Mouse (Mus musculus) forebrain, postnatal 0 days (tissue): Measurements from ENCODE around the gene Man1b1. TPM values are rescaled to one million over a fixed set of nuclear protein-coding genes. Genes with fewer than 3 reads are reported as not detected.
A peak's percentile ranks its signal among the peaks of the same experiment; 100 is the strongest.

ENCODE experiments used
- ATAC-seq: fragments of 200-750 bp; cut with Nextera tagmentation; 2 replicates; pipeline ENCODE4 v1.8.0; 2017; ENCODE audit warnings: mild to moderate bottlenecking, moderate library complexity
- DNase-seq: peaks from one replicate; pipeline ENCODE4 v3.0.0-alpha.2; 2015
- H3K27ac ChIP-seq: fragments of 300-500 bp; sonication (generic); 2 replicates; pipeline ENCODE4 v1.5.1; 2014; ENCODE audit warnings: low read depth, mild to moderate bottlenecking, antibody characterized with exemption, low read length, moderate library complexity, mixed read lengths
- H3K27me3 ChIP-seq: fragments of 300-500 bp; sonication (generic); 2 replicates; pipeline ENCODE4 v1.6.1; 2014; ENCODE audit warnings: mild to moderate bottlenecking, low read length, mixed read lengths; ENCODE audit not compliant: insufficient read depth
- H3K36me3 ChIP-seq: fragments of 300-500 bp; sonication (generic); 2 replicates; pipeline ENCODE4 v1.6.1; 2014; ENCODE audit warnings: mild to moderate bottlenecking, moderate library complexity; ENCODE audit not compliant: insufficient read depth
- H3K4me1 ChIP-seq: fragments of 300-500 bp; sonication (generic); 2 replicates; pipeline ENCODE4 v1.6.1; 2014; ENCODE audit warnings: antibody characterized with exemption; ENCODE audit not compliant: insufficient read depth
- H3K4me2 ChIP-seq: fragments of 300-500 bp; sonication (generic); 2 replicates; pipeline ENCODE4 v1.6.1; 2014; ENCODE audit warnings: low read depth, mild to moderate bottlenecking, moderate library complexity
- H3K4me3 ChIP-seq: fragments of 300-500 bp; sonication (generic); 2 replicates; pipeline ENCODE4 v1.5.1; 2014; ENCODE audit warnings: low read depth, low read length, mixed read lengths
- H3K9ac ChIP-seq: fragments of 300-500 bp; sonication (generic); 2 replicates; pipeline ENCODE4 v1.6.1; 2014; ENCODE audit warnings: mild to moderate bottlenecking
- H3K9me3 ChIP-seq: fragments of 300-500 bp; sonication (generic); 2 replicates; pipeline ENCODE4 v1.6.1; 2016; ENCODE audit warnings: low read length
- CTCF ChIP-seq: sonication (generic); IDR thresholded peaks from 2 replicates; pipeline ENCODE4 v1.5.1; 2016; ENCODE audit warnings: antibody characterized with exemption, control low read depth, low read depth
- WGBS: fragments of 180-500 bp; shearing (Covaris S2); extraction: QIAGEN DNeasy Blood & Tissue Kit; methylation state at CpG from one replicate; pipeline ENCODE4 v1.1.7; 2014; 5-methylcytosine and 5-hydroxymethylcytosine counted together
- polyA plus RNA-seq: library from polyadenylated mRNA; unstranded; fragments of >200 nt; fragmentation: Nextera tagmentation; extraction: Ambion mirVana; gene quantifications from 2 replicates; pipeline ENCODE4 v1.2.1, GENCODE M21; 2015
- total RNA-seq: library from RNA; depleted of rRNA; stranded (reverse); fragments of >200 nt; gene quantifications from 2 replicates; pipeline ENCODE4 v1.2.3, GENCODE M21; 2014

Gene Man1b1
- total and polyA plus RNA-seq, 2 experiments from 2014 or later, result 43.8 to 66.1 TPM

DNA sequence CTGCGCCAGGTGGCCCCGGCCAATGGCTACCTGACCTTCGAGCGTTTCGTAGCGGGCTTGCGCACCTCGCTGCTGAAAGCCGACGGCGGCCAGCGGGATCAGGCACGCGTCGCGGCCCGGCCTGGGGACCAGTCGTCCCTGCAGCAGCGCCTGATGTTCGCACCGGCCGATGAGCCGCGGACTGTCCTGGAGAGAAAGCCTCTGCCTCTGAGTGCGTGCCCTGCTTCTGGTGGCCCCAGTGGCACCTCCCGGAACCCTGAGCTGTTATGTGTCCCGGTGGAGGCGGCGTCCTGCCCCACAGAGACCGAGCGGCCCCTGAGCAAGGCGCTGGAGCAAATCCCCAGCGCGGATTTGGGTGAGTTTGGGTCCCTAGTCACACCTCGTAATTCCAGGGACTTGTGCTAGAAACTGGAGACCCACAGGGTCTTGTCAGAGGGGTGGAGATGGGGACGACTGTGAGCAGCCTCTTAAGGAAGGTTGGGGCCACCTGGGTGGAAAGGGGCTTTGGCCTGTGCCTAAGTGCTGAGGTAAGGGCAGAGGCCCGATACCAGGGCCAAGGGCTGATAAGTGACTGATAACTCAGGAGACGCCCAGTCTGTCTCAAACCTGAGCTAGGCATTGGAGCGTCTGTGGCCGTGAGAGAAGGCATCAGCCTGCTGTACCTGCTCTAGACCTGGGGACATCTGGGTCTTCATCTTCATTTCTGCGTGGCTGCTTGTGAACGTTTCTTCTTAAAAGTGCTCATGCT, 40.7 kb downstream of the Man1b1 start:
- no peak for ATAC-seq
- no peak overlapping the region for H3K27ac ChIP-seq

DNA sequence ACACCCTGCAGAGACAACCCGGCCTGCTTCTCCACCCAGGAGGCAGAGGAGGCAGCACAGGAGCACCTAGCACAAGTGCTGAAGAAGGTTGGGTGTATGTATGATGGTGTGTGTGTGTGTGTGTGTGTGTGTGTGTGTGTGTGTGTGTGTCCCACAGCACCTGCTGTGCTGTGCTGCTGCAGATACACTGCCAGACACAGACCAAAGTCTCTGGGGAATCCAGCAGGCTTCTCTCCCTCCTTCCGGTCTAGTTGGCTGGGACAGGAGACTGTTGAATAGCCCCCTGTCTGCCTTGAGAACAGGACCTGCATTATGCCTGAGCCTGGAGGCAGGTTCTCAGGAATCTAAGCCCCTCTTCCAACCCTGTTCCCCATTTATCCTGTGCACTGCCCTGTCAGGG, 41.3 kb downstream of the Man1b1 start:
- DNase-seq, result no peak
- WGBS, result 15% methylated on average over 2 of the region's 2 CpGs
- Histone ChIP-seq H3K9me3 (no peaks in the 10 kb centered on the region), H3K9ac (peak overlapping the region; percentile 44; the same call in 1 of the 2 replicates), H3K4me2 (peak overlapping the region; percentile 83), H3K4me1 (no peaks in the 10 kb centered on the region), H3K36me3 (no peaks in the 10 kb centered on the region), H3K27me3 (no peaks in the 10 kb centered on the region), H3K27ac (no peak overlapping the region), H3K4me3 (peak overlapping the region; percentile 55; the same call in 1 of the 2 replicates)
- peak; percentile 38 for ATAC-seq
- TF ChIP-seq CTCF, result no peak

More for the DNA sequence above, 40.7 kb downstream of the Man1b1 start:
- peak overlapping the region; percentile 44 for H3K9ac ChIP-seq
- peak overlapping the region; percentile 55 for H3K4me3 ChIP-seq
- DNase-seq, result no peak
- no peak for TF ChIP-seq CTCF
- WGBS, result 3% methylated on average over 41 of the region's 42 CpGs
- H3K4me1 ChIP-seq, result no peaks in the 10 kb centered on the region
- H3K27me3 ChIP-seq, result no peaks in the 10 kb centered on the region
- H3K36me3 ChIP-seq, result no peaks in the 10 kb centered on the region
- peak overlapping the region; percentile 83 for H3K4me2 ChIP-seq
- H3K9me3 ChIP-seq, result no peaks in the 10 kb centered on the region

DNA sequence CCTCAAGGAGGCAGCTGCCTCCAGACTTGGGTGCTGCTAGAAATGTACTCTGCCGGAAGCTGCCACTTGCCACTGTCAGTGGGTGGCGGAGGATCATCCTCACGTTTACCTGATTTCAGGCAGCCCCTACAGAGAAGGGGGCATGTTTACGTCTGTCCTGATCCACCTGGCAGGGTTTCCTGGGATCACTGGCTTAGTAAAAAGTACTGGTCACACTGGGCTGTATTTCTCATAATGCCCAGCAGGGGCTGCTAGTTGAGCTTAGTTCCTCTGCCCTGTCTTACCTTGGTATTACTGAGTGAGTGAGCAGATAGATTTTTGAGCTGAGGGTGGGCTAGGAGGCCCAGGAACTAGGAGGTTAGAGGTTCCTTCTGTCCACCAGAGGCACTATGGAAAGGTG, 44.5 kb downstream of the Man1b1 start:
- no peaks in the 10 kb centered on the region for H3K4me1 ChIP-seq
- H3K4me3 ChIP-seq, result no peak overlapping the region
- no peak overlapping the region for H3K4me2 ChIP-seq
- H3K27ac ChIP-seq, result no peak overlapping the region
- no peaks in the 10 kb centered on the region for H3K36me3 ChIP-seq
- H3K27me3 ChIP-seq, result no peaks in the 10 kb centered on the region
- DNase-seq, result peak; percentile 69
- TF ChIP-seq CTCF, result peak; percentile 86
- no peaks in the 10 kb centered on the region for H3K9me3 ChIP-seq
- H3K9ac ChIP-seq, result no peak overlapping the region
- 58% methylated on average over 4 of the region's 4 CpGs for WGBS
- peak; percentile 26; the same call in 1 of the 2 replicates for ATAC-seq

DNA sequence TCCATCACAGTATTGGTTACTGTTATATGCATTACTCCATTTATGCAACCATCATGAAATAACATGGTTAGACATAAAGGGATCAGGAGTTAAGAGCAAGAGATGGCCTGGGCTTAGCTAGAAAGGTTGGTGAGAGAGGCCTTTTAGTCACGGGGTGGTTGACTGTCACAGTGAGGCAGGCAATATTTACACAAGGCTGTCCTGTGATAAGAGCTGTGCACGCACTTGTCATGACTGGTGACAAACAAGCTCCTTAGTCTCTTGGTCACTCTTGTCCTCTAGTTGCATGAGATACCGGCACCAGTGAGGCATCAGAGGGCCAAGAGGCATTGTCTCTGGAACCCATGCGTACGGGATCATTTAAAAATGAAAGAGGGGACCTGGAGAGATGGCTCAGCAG, 52.4 kb downstream of the Man1b1 start:
- no peaks in the 10 kb centered on the region for H3K9me3 ChIP-seq
- H3K4me2 ChIP-seq, result no peak overlapping the region
- no peak for TF ChIP-seq CTCF
- no peaks in the 10 kb centered on the region for H3K4me1 ChIP-seq
- no peak overlapping the region for H3K27ac ChIP-seq
- H3K36me3 ChIP-seq, result no peaks in the 10 kb centered on the region
- no peak for ATAC-seq
- 86% methylated on average over 5 of the region's 5 CpGs for whole genome bisulfite sequencing
- DNase-seq, result no peak
- no peaks in the 10 kb centered on the region for H3K27me3 ChIP-seq
- H3K4me3 ChIP-seq, result no peak overlapping the region
- H3K9ac ChIP-seq, result no peak overlapping the region

DNA sequence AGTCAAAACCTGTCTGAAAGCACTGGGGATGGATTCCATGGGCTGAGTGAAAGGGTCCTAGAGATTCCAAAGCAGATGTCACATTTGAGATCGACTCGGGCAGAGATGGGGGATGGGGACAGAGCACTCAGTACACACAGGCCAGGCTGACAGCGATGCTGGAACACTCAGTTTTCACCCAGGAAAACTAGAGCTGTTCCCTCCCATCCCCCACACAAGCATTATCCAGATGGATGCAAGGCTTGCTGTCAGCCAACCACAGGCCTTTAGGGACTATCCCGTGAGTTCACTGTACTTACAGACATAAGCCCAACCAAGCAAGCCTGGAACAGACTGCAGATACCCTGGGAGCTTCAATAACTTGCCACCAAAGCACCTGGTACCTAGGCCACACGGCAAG, 59.1 kb downstream of the Man1b1 start:
- peaks cover 7% of the 10 kb centered on the region; the same call in 1 of the 2 replicates for H3K27me3 ChIP-seq
- ATAC-seq (no peak), DNase-seq (no peak)
- no peak overlapping the region for H3K4me3 ChIP-seq
- no peaks in the 10 kb centered on the region for H3K9me3 ChIP-seq
- no peak for TF ChIP-seq CTCF
- WGBS, result 81% methylated on average over 5 of the region's 5 CpGs
- H3K4me1 ChIP-seq, result peaks cover 3% of the 10 kb centered on the region; the same call in 1 of the 2 replicates
- no peak overlapping the region for H3K4me2 ChIP-seq
- no peaks in the 10 kb centered on the region for H3K36me3 ChIP-seq
- H3K9ac ChIP-seq, result no peak overlapping the region
- H3K27ac ChIP-seq, result no peak overlapping the region

DNA sequence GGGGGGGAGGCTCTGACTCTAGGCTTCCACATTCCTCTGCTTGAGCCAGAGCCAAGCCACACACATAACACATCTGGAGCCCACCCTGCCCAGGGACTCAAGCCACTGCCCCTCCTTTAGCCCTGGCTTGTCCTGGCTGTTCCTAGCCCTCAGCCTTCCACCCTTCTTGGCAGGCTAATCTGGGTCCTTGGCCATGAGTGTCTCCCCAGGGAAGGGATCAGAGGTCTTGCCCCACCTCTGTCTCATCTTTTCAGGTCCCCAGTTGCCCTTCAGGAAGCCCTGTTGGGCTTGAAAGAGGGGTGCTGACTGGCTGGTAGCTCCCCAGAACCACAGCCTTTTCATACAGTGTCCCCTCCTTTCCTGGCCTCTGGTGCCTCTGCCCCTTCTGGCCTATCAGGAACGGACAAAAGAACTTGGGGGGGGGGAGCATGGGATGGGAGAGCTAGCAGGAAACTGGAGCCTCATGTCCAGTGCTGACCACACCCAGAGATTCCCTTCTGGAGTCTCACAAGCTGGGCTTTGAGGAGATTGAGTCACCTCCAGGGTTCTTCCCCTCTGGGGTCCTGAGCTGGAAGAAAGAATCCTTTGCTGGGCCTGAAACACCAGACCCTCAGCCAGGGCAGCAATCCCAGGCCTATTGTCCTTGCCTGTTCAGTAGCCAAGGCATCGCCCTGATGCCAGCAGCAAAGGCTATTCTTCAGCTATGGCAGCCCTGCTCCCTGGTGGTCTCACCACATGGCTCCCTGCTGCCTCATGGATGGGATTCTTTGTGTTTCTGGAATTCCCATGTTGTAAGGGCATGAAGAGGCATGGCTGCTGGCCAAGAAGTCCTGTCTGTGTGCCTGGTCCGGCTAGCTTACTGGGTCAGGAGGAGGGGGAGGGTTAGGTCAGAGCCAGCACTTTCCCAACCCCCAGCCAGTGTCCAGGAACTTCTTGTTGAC, 62.4 kb downstream of the Man1b1 start:
- no peak overlapping the region for H3K4me3 ChIP-seq
- TF ChIP-seq CTCF, result no peak
- H3K27ac ChIP-seq, result 0 out of 2 replicates have a peak overlapping the region, but pooled peaks have one; percentile 3
- no peak overlapping the region for H3K4me2 ChIP-seq
- H3K9ac ChIP-seq, result no peak overlapping the region
- no peaks in the 10 kb centered on the region for H3K36me3 ChIP-seq
- no peaks in the 10 kb centered on the region for H3K9me3 ChIP-seq
- peaks cover 17% of the 10 kb centered on the region for H3K27me3 ChIP-seq
- 6% methylated on average over 3 of the region's 3 CpGs for WGBS
- H3K4me1 ChIP-seq, result peaks cover 3% of the 10 kb centered on the region; the same call in 1 of the 2 replicates
- peak; percentile 76 for DNase-seq
- ATAC-seq, result peak; percentile 89
